Mouse (Mus musculus) limb, embryonic 11.5 days (tissue): ENCODE measurements around the gene Prss36. TPM values are rescaled to one million over a fixed set of nuclear protein-coding genes. Genes with fewer than 3 reads are reported as not detected.

Source experiments
- ATAC-seq: fragments of 200-750 bp; cut with Nextera tagmentation; 2 replicates; pipeline ENCODE4 v1.8.0; 2017; ENCODE audit warnings: low read depth; ENCODE audit not compliant: insufficient number of reproducible peaks, low FRiP score, low TSS enrichment
- DNase-seq: peaks from one replicate; pipeline ENCODE4 v3.0.0-alpha.2; 2015; ENCODE audit warnings: low spot score
- H3K27ac ChIP-seq: fragments of 300-500 bp; sonication (generic); replicated peaks from 2 replicates; pipeline ENCODE4 v1.5.1; 2014; ENCODE audit warnings: low read depth, mild to moderate bottlenecking, low read length
- H3K27me3 ChIP-seq: fragments of 300-500 bp; sonication (generic); 2 replicates; pipeline ENCODE4 v1.6.1; 2014; ENCODE audit warnings: mild to moderate bottlenecking, low read length, mixed read lengths; ENCODE audit not compliant: control insufficient read depth, insufficient read depth
- H3K36me3 ChIP-seq: fragments of 300-500 bp; sonication (generic); 2 replicates; pipeline ENCODE4 v1.6.1; 2014; ENCODE audit warnings: mild to moderate bottlenecking, low read length, moderate library complexity, mixed read lengths; ENCODE audit not compliant: control insufficient read depth, insufficient read depth
- H3K4me1 ChIP-seq: fragments of 300-500 bp; sonication (generic); 2 replicates; pipeline ENCODE4 v1.6.1; 2014; ENCODE audit warnings: low read length, mixed read lengths; ENCODE audit not compliant: control insufficient read depth, insufficient read depth
- H3K4me2 ChIP-seq: fragments of 300-500 bp; sonication (generic); 2 replicates; pipeline ENCODE4 v1.6.1; 2014; ENCODE audit warnings: low read depth, mild to moderate bottlenecking, moderate library complexity; ENCODE audit not compliant: severe bottlenecking
- H3K4me3 ChIP-seq: fragments of 300-500 bp; sonication (generic); 2 replicates; pipeline ENCODE4 v1.5.1; 2014; ENCODE audit warnings: low read depth, low read length
- H3K9ac ChIP-seq: fragments of 300-500 bp; sonication (generic); 2 replicates; pipeline ENCODE4 v1.6.1; 2014; ENCODE audit warnings: mild to moderate bottlenecking, low read length
- H3K9me3 ChIP-seq: fragments of 300-500 bp; sonication (generic); 2 replicates; pipeline ENCODE4 v1.6.1; 2016; ENCODE audit warnings: low read length; ENCODE audit not compliant: control insufficient read depth
- WGBS: fragments of 180-500 bp; shearing (Covaris S2); extraction: QIAGEN DNeasy Blood & Tissue Kit; methylation state at CpG from one replicate; pipeline ENCODE4 v1.1.7; 2014; 5-methylcytosine and 5-hydroxymethylcytosine counted together
- polyA plus RNA-seq: library from polyadenylated mRNA; unstranded; fragments of >200 nt; fragmentation: Nextera tagmentation; extraction: Ambion mirVana; gene quantifications from 2 replicates; pipeline ENCODE4 v1.2.1, GENCODE M21; 2014

Gene Prss36
- polyA plus RNA-seq, 1 experiment from 2014 or later = 11.5 TPM

GRCm38 (mm10) chr7:127895442-127895841 is 51.1 kb downstream of the Prss36 start, which contains the start of the genes Gm21974 and Vkorc1:
Gene Gm21974 (minus strand): TSS chr7:127895454.
Gene Vkorc1 (minus strand): TSS chr7:127895617.
- Histone ChIP-seq H3K27ac (no peak within 1 kb of the TSS; the same call in 1 of the 2 replicates), H3K36me3 (peaks cover 4% of the 10 kb centered on the region; the same call in 1 of the 2 replicates), H3K4me1 (0 out of 2 replicates have a peak, but pooled peaks cover 5% of the 10 kb centered on the region), H3K4me2 (peak within 1 kb of the TSS; percentile 73), H3K9ac (peak within 1 kb of the TSS; percentile 61), H3K9me3 (no peaks in the 10 kb centered on the region), H3K27me3 (no peaks in the 10 kb centered on the region), H3K4me3 (peak within 1 kb of the TSS; percentile 45)
- WGBS = under 1% methylated on average over 26 of the region's 26 CpGs
- peak; percentile 95 for DNase-seq
- ATAC-seq = peak; percentile 96

- Histone ChIP-seq H3K27ac (no peak overlapping the region), H3K9ac (no peak overlapping the region; the same call in 1 of the 2 replicates)
- 85% methylated on average over 5 of the region's 5 CpGs for WGBS
Observed at GRCm38 (mm10) chr7:127894480-127894879, 52.0 kb downstream of the Prss36 start.

DNA sequence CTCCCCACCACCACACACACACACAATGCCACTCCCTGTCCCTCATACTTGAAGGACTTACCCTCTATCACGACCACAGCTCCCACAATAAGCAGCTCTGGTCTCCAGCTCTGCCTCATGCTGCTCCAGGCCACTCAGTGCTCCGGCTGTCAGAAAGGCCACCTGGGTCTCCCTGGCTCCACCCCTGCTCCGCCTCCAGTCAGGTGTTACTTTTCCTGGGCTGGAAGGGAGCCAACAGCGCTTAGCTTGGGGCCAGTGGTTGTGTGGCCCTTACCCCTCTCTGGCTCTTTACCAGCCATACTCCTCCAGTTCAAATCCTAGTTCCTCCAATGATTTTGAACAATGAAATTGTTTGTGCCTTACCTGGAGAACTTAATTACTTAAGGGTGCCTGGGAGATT is 55.7 kb downstream of the Prss36 start, which contains the start of gene Prss53:
Gene Prss53 (minus strand): TSS at position 173 of the 400 bp plus-strand sequence.
- no peak within 1 kb of the TSS for H3K27ac ChIP-seq
- H3K9ac ChIP-seq = no peak within 1 kb of the TSS
- H3K4me2 ChIP-seq = no peak within 1 kb of the TSS
- ATAC-seq (no peak), DNase-seq (no peak)
- 0 out of 2 replicates have a peak, but pooled peaks cover 5% of the 10 kb centered on the region for H3K4me1 ChIP-seq
- 27% methylated on average over 4 of the region's 4 CpGs for WGBS
- peaks cover 22% of the 10 kb centered on the region for H3K36me3 ChIP-seq
- H3K27me3 ChIP-seq = no peaks in the 10 kb centered on the region
- no peaks in the 10 kb centered on the region for H3K9me3 ChIP-seq
- H3K4me3 ChIP-seq = no peak within 1 kb of the TSS

More at GRCm38 (mm10) chr7:127894480-127894879, 52.0 kb downstream of the Prss36 start:
- no peaks in the 10 kb centered on the region for H3K27me3 ChIP-seq
- 0 out of 2 replicates have a peak, but pooled peaks cover 5% of the 10 kb centered on the region for H3K4me1 ChIP-seq
- DNase-seq (no peak), ATAC-seq (no peak)
- peaks cover 7% of the 10 kb centered on the region; the same call in 1 of the 2 replicates for H3K36me3 ChIP-seq
- H3K4me3 ChIP-seq = peak overlapping the region; percentile 45; the same call in 1 of the 2 replicates
- H3K9me3 ChIP-seq = no peaks in the 10 kb centered on the region
- peak overlapping the region; percentile 73 for H3K4me2 ChIP-seq

GRCm38 (mm10) chr7:127888821-127889220 is 57.7 kb downstream of the Prss36 start:
- ATAC-seq (no peak), DNase-seq (no peak)
- no peak overlapping the region for H3K27ac ChIP-seq
- no peak overlapping the region for H3K4me3 ChIP-seq
- H3K27me3 ChIP-seq = no peaks in the 10 kb centered on the region
- H3K36me3 ChIP-seq = peaks cover 29% of the 10 kb centered on the region
- H3K9ac ChIP-seq = no peak overlapping the region
- H3K4me2 ChIP-seq = no peak overlapping the region
- WGBS = 93% methylated on average over 3 of the region's 3 CpGs
- no peaks in the 10 kb centered on the region for H3K9me3 ChIP-seq
- H3K4me1 ChIP-seq = no peaks in the 10 kb centered on the region

DNA sequence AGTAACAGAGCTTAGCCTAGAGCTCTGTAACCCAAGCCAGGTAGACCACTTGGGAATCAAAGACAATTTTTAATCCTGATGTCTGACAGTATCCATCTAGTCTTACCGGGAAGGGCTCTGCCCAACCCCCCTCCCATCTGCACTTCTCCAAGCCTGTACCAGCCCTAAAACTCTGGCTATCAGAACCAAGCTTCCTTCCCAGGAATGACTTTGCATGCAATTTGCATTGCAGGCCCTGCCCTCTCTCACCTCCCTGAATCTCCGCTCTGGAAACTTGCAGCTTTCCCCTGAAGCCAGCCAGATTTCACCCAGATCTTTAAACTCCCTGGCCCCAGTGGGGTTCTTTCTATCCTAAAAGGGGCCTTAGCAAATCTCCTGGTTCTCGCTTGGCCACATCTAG is 58.7 kb downstream of the Prss36 start:
- no peak overlapping the region for H3K4me3 ChIP-seq
- H3K36me3 ChIP-seq = peaks cover 39% of the 10 kb centered on the region
- no peaks in the 10 kb centered on the region for H3K9me3 ChIP-seq
- ATAC-seq (no peak), DNase-seq (no peak)
- no peak overlapping the region for H3K27ac ChIP-seq
- no peak overlapping the region for H3K9ac ChIP-seq
- H3K4me2 ChIP-seq = no peak overlapping the region
- H3K27me3 ChIP-seq = no peaks in the 10 kb centered on the region
- 85% methylated on average over 3 of the region's 3 CpGs for WGBS
- no peaks in the 10 kb centered on the region for H3K4me1 ChIP-seq

GRCm38 (mm10) chr7:127887191-127887590 is 59.3 kb downstream of the Prss36 start:
- Histone ChIP-seq H3K27ac (no peak overlapping the region), H3K27me3 (no peaks in the 10 kb centered on the region), H3K9ac (no peak overlapping the region), H3K4me1 (no peaks in the 10 kb centered on the region), H3K4me3 (no peak overlapping the region), H3K36me3 (peaks cover 45% of the 10 kb centered on the region), H3K9me3 (no peaks in the 10 kb centered on the region), H3K4me2 (no peak overlapping the region)
- no peak for ATAC-seq
- 81% methylated on average over 8 of the region's 8 CpGs for whole genome bisulfite sequencing
- no peak for DNase-seq

DNA sequence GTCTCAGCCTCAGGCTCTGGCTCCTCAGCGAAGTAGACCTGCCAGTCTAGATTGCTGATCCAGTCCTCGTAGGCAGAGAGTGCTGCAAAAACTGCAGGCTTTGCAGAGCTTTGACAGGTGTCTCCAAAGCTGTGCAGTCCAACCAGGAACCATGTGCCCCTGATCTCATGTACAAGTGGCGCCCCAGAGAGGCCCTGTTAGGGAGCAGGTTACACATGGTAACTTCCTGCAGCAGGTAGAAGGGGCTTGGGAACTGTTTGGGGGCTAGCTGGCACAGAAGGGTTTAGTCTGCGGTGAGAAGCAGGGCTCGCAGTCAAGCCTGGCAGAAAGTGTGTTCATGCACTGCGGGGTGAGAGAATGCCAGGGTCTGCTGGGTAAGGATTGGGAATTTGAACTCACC is 60.0 kb downstream of the Prss36 start:
- no peak overlapping the region for H3K4me2 ChIP-seq
- no peak overlapping the region for H3K4me3 ChIP-seq
- peaks cover 51% of the 10 kb centered on the region for H3K36me3 ChIP-seq
- H3K27ac ChIP-seq = no peak overlapping the region
- DNase-seq (no peak), ATAC-seq (no peak)
- H3K27me3 ChIP-seq = no peaks in the 10 kb centered on the region
- no peak overlapping the region for H3K9ac ChIP-seq
- WGBS = 92% methylated on average over 6 of the region's 6 CpGs
- H3K9me3 ChIP-seq = no peaks in the 10 kb centered on the region
- no peaks in the 10 kb centered on the region for H3K4me1 ChIP-seq

GRCm38 (mm10) chr7:127885951-127886350 is 60.6 kb downstream of the Prss36 start:
- DNase-seq (no peak), ATAC-seq (no peak)
- Histone ChIP-seq H3K4me1 (no peaks in the 10 kb centered on the region), H3K4me3 (no peak overlapping the region), H3K9me3 (no peaks in the 10 kb centered on the region), H3K36me3 (peaks cover 57% of the 10 kb centered on the region), H3K9ac (no peak overlapping the region), H3K27me3 (no peaks in the 10 kb centered on the region), H3K4me2 (no peak overlapping the region), H3K27ac (no peak overlapping the region)
- 59% methylated on average over 6 of the region's 6 CpGs for WGBS
